Mouse (Mus musculus) heart, adult 2 months (tissue): ENCODE measurements around the gene Rnf157. TPM values are rescaled to one million over a fixed set of nuclear protein-coding genes. Genes with fewer than 3 reads are reported as not detected.

Experiments
- DNase-seq, 2 experiments: peaks; one replicate each; pipeline ENCODE4 v3.0.0; 2021
- H3K27ac ChIP-seq: fragments of 200-600 bp; 2 replicates; pipeline ENCODE4 v1.8.1; 2022
- H3K27me3 ChIP-seq: fragments of 200-500 bp; 2 replicates; pipeline ENCODE4 v1.6.1; 2012; ENCODE audit warnings: mild to moderate bottlenecking, low read length, inconsistent platforms, mixed read lengths; ENCODE audit not compliant: control insufficient read depth, insufficient read depth
- H3K36me3 ChIP-seq: fragments of 200-500 bp; 2 replicates; pipeline ENCODE4 v1.6.1; 2012; ENCODE audit warnings: low read length, inconsistent platforms; ENCODE audit not compliant: control insufficient read depth, insufficient read depth
- H3K4me1 ChIP-seq: fragments of 200-500 bp; 2 replicates; pipeline ENCODE4 v1.6.1; 2011; ENCODE audit warnings: low read length; ENCODE audit not compliant: control insufficient read depth, insufficient read depth
- H3K4me3 ChIP-seq: fragments of 200-600 bp; 2 replicates; pipeline ENCODE4 v1.8.1; 2022
- H3K79me2 ChIP-seq: fragments of 200-500 bp; replicated peaks from 2 replicates; pipeline ENCODE4 v1.6.1; 2012; ENCODE audit warnings: mild to moderate bottlenecking, inconsistent platforms, low read length, moderate library complexity, mixed read lengths; ENCODE audit not compliant: control insufficient read depth, insufficient read depth
- H3K9ac ChIP-seq: fragments of 200-500 bp; 2 replicates; pipeline ENCODE4 v1.6.1; 2012; ENCODE audit warnings: low read depth, mild to moderate bottlenecking, control low read depth, inconsistent platforms, low read length, mixed read lengths
- CTCF ChIP-seq: fragments of 200-600 bp; IDR thresholded peaks from 2 replicates; pipeline ENCODE4 v1.8.1; 2022; ENCODE audit warnings: antibody characterized with exemption, mild to moderate bottlenecking, moderate library complexity
- EP300 ChIP-seq: fragments of 200-500 bp; IDR thresholded peaks from 2 replicates; pipeline ENCODE4 v1.6.1; 2011; ENCODE audit warnings: low read depth, low read length, control low read depth; ENCODE audit not compliant: insufficient read depth
- POLR2A ChIP-seq: fragments of 200-500 bp; IDR thresholded peaks from 2 replicates; pipeline ENCODE4 v1.6.1; 2011; ENCODE audit warnings: mild to moderate bottlenecking, low read depth, low read length, control low read depth; ENCODE audit not compliant: insufficient read depth
- WGBS: fragments of 180-500 bp; shearing (Covaris S2); methylation state at CpG from one replicate; pipeline ENCODE4 v1.1.7; 2018; 5-methylcytosine and 5-hydroxymethylcytosine counted together
- intact Hi-C: fragments of 180-260 bp; cut with DNase I; formaldehyde crosslinking; loops from one replicate; pipeline ENCODE4 v1.15.1; 2025
- polyA plus RNA-seq: library from polyadenylated mRNA; depleted of rRNA; stranded (reverse); fragments of >200 nt; gene quantifications from 2 replicates; pipeline ENCODE4 v1.2.3, GENCODE M21; 2012
- total RNA-seq, 2 experiments: library from RNA; stranded (reverse); gene quantifications; 2 replicates each; pipeline ENCODE4 v1.2.3; 2021

Rnf157 gene
- total and polyA plus RNA-seq, 3 experiments = 3.0 to 7.2 (median 6.0) TPM

DNA sequence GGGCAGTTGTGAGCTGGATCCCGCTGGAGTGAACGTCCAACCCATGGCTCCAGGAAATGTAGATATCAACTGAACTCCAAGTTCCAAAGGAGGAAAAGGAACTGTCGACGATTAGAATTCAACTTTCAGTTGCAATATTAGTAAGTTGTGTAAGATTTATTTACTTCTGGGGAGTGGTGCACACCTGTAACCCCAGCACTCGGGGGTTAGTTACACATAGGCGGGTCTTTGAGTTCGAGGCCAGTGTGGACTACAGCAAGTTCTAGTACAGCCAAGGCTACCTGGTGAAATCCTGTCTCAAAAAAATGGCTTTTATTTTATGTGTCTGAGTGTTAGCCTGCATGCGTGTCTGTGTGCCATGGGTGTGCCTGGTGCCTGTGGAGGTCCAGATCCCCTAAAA, 59.3 kb downstream of the Rnf157 start:
- intact Hi-C loops = no loop called here
- no peaks in the 10 kb centered on the region for H3K79me2 ChIP-seq
- WGBS = 77% methylated on average over 8 of the region's 8 CpGs
- TF ChIP-seq POLR2A (no peak), EP300 (no peak), CTCF (no peak)
- no peak overlapping the region for H3K9ac ChIP-seq
- H3K4me1 ChIP-seq = no peaks in the 10 kb centered on the region
- no peaks in the 10 kb centered on the region for H3K27me3 ChIP-seq
- no peak overlapping the region for H3K4me3 ChIP-seq
- H3K36me3 ChIP-seq = no peaks in the 10 kb centered on the region
- no peak for DNase-seq
- H3K27ac ChIP-seq = no peak overlapping the region

DNA sequence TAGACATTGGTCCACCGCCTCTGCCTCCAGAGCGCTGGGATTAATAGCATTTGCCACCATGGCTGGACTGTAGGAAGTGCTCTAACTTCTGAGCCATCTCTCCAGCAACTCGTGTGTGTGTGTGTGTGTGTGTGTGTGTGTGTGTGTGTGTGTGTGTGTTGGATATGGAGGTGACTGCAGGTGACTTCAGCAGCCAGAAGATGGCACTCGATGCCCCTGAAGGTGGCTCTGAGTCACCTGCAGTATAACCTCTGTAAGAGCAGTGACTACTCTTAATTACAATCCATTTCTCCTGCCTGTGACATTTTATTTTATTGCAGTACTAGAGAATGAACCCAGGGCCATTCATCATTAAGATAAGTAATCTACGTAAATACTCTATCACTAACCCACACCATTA, 61.5 kb downstream of the Rnf157 start:
- H3K27me3 ChIP-seq = no peaks in the 10 kb centered on the region
- 86% methylated on average over 5 of the region's 5 CpGs for WGBS
- H3K9ac ChIP-seq = no peak overlapping the region
- H3K36me3 ChIP-seq = no peaks in the 10 kb centered on the region
- no peak overlapping the region for H3K4me3 ChIP-seq
- intact Hi-C loops = no loop called here
- no peaks in the 10 kb centered on the region for H3K4me1 ChIP-seq
- DNase-seq = no peak
- no peak for TF ChIP-seq CTCF
- no peak for TF ChIP-seq POLR2A
- TF ChIP-seq EP300 = no peak
- no peaks in the 10 kb centered on the region for H3K79me2 ChIP-seq
- no peak overlapping the region for H3K27ac ChIP-seq

DNA sequence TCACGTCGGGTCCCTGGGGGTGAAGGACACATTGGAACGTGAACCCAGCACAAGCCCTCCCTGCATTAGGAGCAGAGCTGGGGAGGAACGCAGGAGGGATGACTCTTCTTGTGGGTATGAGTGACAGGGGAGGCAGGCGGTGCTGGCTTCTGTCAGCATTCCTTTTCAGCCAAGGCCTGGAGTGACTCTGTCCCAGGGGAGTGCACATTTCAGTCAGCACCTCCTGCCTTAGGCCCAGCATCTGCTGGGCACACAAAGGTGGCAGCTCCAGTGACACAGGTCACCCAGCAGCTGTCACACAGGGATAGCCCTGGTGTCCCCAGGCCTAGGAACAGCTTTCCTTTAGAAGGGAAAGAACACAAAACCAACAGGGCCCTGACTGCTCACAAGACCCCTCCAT, 64.9 kb downstream of the Rnf157 start:
- WGBS = 76% methylated on average over 5 of the region's 5 CpGs
- H3K27ac ChIP-seq = no peak overlapping the region
- intact Hi-C loops = no loop called here
- H3K36me3 ChIP-seq = no peaks in the 10 kb centered on the region
- H3K79me2 ChIP-seq = no peaks in the 10 kb centered on the region
- no peak for TF ChIP-seq POLR2A
- no peak for TF ChIP-seq CTCF
- H3K9ac ChIP-seq = no peak overlapping the region
- no peak overlapping the region for H3K4me3 ChIP-seq
- no peaks in the 10 kb centered on the region for H3K27me3 ChIP-seq
- no peak for DNase-seq
- H3K4me1 ChIP-seq = no peaks in the 10 kb centered on the region

DNA sequence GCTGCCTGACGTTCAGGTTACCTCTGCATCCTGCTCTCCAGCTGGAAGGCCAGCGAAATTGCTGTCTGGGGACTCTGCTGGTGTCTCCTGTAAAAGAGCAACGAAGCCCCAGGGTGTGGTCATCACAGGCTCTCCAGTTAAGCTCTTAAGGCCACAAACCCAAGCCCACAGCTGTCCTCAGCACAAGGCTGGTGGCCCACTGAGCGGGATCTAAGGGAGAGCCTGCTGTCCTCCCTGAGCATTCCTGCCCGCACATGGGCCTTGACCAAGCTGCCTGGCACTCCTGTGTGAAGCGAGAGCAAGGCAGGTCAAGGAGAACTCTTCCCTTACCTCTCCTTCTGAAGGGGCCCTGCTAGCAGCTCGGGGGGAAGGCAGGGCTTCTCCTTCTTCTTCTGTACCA, 65.8 kb downstream of the Rnf157 start:
- Histone ChIP-seq H3K4me3 (no peak overlapping the region), H3K9ac (no peak overlapping the region), H3K27me3 (no peaks in the 10 kb centered on the region), H3K36me3 (no peaks in the 10 kb centered on the region), H3K27ac (no peak overlapping the region), H3K4me1 (no peaks in the 10 kb centered on the region), H3K79me2 (no peaks in the 10 kb centered on the region)
- DNase-seq = no peak
- 81% methylated on average over 7 of the region's 7 CpGs for WGBS
- intact Hi-C loops = no loop called here
- TF ChIP-seq CTCF (no peak), EP300 (no peak), POLR2A (no peak)

DNA sequence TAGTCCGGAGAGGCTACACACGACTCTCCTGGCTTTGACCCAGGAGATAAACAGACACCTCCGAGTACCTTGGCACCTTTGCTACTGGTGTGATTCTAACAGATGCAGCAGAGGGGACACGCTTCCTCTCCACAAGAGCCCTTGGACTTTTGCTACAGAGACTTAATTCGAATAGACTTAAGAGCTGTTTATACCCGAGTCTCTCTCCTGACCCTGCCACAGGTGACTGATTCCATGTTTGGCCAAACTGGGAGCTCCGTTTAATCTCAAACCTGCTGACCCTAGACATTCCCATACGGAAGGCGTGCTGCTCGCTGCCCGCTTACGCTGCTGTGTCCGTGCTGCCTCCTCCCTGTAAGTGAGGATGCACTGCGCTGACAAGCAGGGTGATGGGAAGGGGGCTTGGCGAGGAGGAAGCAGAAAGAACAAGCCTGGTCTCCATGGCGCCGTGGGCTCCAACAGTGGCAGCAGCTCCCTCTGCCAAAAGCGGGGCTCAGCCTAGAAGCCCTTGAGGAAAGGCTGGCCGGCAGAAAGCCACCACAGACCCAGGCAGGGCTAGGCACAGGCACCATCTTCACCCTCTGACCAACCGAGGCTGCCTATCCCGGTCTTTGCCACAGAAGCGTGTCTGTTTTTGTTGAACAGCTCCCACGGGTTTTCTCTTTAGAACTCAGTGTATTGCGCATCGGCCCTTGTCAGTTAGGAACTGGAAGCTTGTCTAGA, 70.6 kb downstream of the Rnf157 start:
- 74% methylated on average over 25 of the region's 25 CpGs for WGBS
- intact Hi-C loops = no loop called here
- Histone ChIP-seq H3K36me3 (no peaks in the 10 kb centered on the region), H3K4me1 (no peaks in the 10 kb centered on the region), H3K79me2 (no peaks in the 10 kb centered on the region), H3K27me3 (no peaks in the 10 kb centered on the region), H3K4me3 (no peak overlapping the region), H3K9ac (no peak overlapping the region), H3K27ac (no peak overlapping the region)
- DNase-seq = no peak
- TF ChIP-seq EP300 (no peak), POLR2A (no peak), CTCF (no peak)

DNA sequence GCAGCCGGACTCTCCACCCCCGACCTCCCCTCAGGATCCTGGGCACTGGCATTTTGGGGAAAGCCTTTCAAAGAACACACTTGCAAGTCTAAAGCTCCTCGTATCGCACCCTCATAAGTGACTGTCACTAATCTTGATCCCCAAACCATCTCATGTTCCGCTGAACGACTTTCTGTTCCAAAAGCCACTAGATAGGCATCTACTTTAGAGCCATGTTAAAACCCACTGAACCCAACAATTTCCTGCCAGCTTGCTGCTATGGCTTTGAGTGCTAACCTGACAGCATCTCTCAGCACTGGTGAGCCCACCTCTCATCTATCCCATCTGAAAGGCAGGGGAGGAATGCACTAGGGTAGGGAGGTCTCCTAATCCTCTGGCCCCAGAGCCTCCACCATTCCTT, 75.3 kb downstream of the Rnf157 start:
- Histone ChIP-seq H3K27me3 (peaks cover 6% of the 10 kb centered on the region), H3K4me1 (no peaks in the 10 kb centered on the region), H3K9ac (no peak overlapping the region), H3K79me2 (no peaks in the 10 kb centered on the region), H3K4me3 (no peak overlapping the region), H3K36me3 (no peaks in the 10 kb centered on the region), H3K27ac (no peak overlapping the region)
- TF ChIP-seq POLR2A = no peak
- TF ChIP-seq CTCF = no peak
- TF ChIP-seq EP300 = no peak
- no peak for DNase-seq
- WGBS = 75% methylated on average over 6 of the region's 6 CpGs
- intact Hi-C loops = no loop called here
